Mouse (Mus musculus) cortical plate, adult 2 months (tissue): ENCODE results near the gene Map4k5. TPM values are rescaled to one million over a fixed set of nuclear protein-coding genes. Genes with fewer than 3 reads are reported as not detected.

Experiments used
- H3K27ac ChIP-seq: fragments of 200-500 bp; 2 replicates; pipeline ENCODE4 v1.5.1; 2012; ENCODE audit warnings: low read length, control low read depth, inconsistent platforms; ENCODE audit not compliant: insufficient read depth
- H3K4me1 ChIP-seq: fragments of 200-500 bp; 2 replicates; pipeline ENCODE4 v1.6.1; 2011; ENCODE audit warnings: low read length; ENCODE audit not compliant: control insufficient read depth, insufficient read depth
- H3K4me3 ChIP-seq: fragments of 200-500 bp; 2 replicates; pipeline ENCODE4 v1.5.1; 2011; ENCODE audit warnings: mild to moderate bottlenecking, low read length, control low read depth; ENCODE audit not compliant: insufficient read depth
- CTCF ChIP-seq: fragments of 200-500 bp; IDR thresholded peaks from 2 replicates; pipeline ENCODE4 v1.5.1; 2011; ENCODE audit warnings: mild to moderate bottlenecking, control low read depth, low read length; ENCODE audit not compliant: insufficient read depth; ENCODE audit errors: extremely low read depth
- POLR2A ChIP-seq: fragments of 200-500 bp; IDR thresholded peaks from 2 replicates; pipeline ENCODE4 v1.6.1; 2011; ENCODE audit warnings: mild to moderate bottlenecking, low read length, control low read depth; ENCODE audit not compliant: insufficient read depth; ENCODE audit errors: extremely low read depth
- polyA plus RNA-seq: library from polyadenylated mRNA; depleted of rRNA; stranded (reverse); fragments of >200 nt; gene quantifications from 2 replicates; pipeline ENCODE4 v1.2.3, GENCODE M21; 2012

Gene Map4k5
- polyA plus RNA-seq, 1 experiment = 25.3 TPM

DNA sequence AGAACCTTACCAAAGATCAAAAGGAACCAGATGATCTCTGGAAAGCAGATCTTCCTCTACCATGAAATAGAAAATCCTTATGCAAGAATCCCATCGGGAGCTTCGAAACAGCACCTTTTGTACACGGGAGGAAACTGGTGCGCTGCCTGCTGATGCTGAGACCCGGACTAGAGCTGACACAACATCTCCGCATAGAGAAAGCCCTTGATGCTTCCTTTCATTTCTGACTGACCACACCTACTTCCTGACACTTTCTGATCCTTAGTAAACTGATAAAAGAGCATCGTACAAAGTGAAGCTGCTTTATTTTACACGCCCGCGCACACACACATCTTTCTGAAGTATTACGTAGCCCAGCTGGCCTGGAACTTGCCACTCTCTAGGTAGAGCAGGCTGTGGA, 39.6 kb downstream of the Map4k5 start:
- TF ChIP-seq POLR2A (no peak), CTCF (no peak)
- Histone ChIP-seq H3K4me1 (peaks cover 5% of the 10 kb centered on the region), H3K27ac (no peak overlapping the region), H3K4me3 (no peak overlapping the region)

DNA sequence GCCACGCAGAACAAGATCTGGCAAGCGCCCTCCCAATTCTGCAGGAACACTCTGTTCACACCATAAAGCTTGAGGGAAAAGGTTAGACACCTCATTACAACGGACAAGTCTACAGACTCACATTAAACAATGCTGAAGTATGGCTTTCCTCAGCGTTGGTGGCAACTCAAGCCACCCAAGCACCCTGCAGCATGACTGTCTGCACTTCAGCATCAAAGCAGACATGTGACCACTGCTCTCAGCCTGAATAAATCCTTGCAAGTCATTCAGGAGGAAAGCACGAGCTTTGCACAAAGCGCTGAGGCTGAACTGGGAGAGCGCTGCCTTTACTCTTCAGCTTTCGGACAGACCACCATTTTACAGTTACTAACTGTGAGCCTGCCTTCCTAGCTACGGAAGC, 40.7 kb downstream of the Map4k5 start:
- TF ChIP-seq POLR2A = no peak
- TF ChIP-seq CTCF = no peak
- Histone ChIP-seq H3K4me1 (peaks cover 5% of the 10 kb centered on the region), H3K4me3 (no peak overlapping the region), H3K27ac (no peak overlapping the region)

DNA sequence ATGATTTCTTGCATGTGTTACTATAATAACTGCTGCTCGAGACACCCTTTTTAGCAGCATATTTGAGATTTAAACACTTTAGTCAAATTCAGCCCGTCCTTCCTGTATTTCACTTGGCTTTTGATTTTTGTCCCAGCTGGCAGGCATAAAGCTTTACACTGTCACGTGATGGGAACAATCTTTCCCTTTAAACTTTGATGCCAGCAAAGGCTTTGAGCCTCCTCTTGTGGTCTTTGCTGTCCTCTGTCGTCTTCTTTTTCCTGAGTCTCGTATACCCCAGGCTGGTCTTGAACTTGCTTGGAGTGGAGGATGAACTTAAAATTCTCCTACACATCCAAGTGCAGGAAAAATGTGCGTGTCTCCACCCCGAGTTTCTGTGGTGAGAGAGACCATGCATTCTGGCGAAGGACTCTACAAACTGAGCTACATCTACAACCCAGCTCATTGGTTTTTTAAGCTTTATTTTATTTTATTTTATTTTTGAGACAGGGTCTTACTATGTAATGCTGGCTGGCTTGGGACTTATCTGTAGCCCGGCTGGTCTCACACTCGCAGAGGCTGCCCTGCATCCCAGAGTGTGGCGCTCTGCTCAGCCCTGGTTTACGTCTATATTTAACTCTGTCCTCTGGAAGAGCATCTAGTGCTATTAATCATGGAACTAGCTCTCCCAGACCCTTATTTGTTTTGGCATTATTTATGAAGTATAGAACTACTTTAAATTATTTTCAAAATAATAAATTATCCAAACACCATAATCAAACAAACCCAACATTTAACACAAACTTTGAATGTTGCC, 44.7 kb downstream of the Map4k5 start:
- H3K4me3 ChIP-seq = no peak overlapping the region
- TF ChIP-seq CTCF (no peak), POLR2A (no peak)

DNA sequence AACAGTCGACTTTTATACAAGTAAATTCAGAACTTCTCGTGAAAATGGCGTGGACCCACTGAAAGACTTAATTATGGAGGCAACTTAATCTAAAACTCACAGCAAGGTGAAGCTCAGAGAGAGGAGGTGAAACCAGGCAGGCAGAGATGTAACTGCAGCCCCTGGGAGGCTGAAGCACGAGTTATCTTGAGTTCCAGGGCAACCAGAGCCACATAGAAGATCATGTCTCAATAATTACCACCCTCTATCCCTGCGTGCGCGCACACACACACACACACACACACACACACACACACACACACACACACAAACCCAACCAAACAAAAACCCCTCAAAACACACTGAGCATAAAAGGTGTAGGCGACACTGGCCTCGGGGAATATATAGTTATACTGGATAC, 46.5 kb downstream of the Map4k5 start:
- Histone ChIP-seq H3K27ac (no peak overlapping the region), H3K4me1 (peaks cover 1% of the 10 kb centered on the region; the same call in 1 of the 2 replicates), H3K4me3 (no peak overlapping the region)
- TF ChIP-seq CTCF = no peak
- TF ChIP-seq POLR2A = no peak

More for the DNA sequence above, 44.7 kb downstream of the Map4k5 start:
- peaks cover 5% of the 10 kb centered on the region for H3K4me1 ChIP-seq
- H3K27ac ChIP-seq = no peak overlapping the region

DNA sequence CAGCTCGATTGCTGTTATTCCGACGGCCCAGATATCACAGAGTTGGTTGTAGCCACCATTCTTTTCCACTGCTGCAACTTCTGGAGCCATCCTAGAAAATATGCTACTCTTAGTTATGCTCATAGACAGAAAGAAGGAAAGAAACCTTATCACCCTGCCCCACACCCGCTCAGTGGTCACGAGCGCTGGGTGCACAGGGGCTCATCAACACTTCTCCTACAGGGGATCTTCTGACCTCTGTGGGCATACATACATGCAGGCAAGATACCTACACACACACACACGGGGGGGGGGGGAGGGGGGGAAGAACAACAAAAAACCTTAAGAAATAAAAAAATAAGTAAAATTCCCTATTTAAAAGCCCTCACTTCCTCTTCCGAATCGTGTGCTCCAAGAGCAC, 47.3 kb downstream of the Map4k5 start:
- H3K27ac ChIP-seq = no peak overlapping the region
- TF ChIP-seq POLR2A (no peak), CTCF (no peak)
- H3K4me1 ChIP-seq = peaks cover 1% of the 10 kb centered on the region; the same call in 1 of the 2 replicates
- H3K4me3 ChIP-seq = no peak overlapping the region

DNA sequence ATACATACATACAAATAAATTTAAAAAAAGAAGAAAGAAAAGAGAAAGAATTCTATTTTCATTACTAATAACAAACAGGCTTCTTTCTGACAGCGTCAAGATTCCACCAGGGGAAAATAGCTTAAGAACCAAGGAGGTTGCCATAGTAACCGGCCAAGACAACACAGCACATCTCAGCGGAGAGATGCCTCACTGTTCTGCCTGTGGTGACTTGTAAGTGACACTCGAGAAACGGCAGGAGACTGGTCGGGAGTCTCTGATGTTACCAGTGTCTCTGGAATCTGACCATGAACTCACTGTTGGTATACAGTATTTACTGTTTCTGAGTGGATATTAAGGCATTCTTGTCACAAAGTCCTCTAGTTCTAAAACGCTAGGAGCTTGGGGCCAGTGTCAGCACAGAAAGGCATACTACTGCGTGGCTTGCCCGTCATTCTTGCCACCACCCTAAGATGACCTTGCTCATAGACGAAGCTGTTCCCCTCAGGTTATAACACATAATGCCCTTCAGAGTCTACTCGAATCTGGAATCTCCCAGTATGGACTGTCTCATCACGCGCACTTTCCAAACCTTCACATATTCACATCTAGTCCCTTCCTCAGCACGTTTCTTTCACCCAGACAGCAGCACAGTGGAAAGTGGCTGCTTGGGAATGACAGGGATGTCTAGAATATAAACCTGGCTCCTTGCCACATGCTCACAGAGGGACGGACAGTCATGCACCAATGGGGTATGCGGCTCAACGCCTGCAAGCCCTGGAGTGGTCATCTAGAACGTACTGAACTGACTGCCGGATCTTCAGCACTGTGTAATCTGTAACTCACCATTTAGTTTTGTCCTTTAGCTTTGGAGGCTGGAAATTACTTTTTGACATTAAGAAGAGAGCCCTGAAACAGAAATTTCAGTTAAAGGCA, 49.2 kb downstream of the Map4k5 start:
- no peak overlapping the region for H3K27ac ChIP-seq
- no peak overlapping the region for H3K4me3 ChIP-seq
- TF ChIP-seq POLR2A = no peak
- no peak for TF ChIP-seq CTCF
- H3K4me1 ChIP-seq = peaks cover 1% of the 10 kb centered on the region; the same call in 1 of the 2 replicates

DNA sequence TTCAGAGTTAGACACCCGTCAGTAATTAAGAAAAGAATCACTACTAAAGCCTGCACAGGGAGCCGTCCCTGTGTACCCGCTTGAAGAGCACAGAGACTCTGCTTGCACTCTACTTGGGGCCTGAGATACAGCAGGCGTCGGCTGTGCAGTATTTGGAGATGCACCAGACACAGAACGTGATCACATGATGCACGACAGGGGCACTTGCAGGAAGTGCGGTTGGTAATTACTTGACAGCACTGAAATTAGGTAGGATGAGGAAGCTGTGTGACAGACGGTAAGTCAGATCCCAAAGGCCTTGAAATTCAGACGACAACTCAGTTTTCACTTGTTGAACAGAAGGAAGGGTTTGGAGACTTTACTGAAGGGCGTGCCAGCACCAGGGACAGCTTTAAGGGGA, 54.6 kb downstream of the Map4k5 start:
- TF ChIP-seq CTCF (no peak), POLR2A (no peak)
- no peak overlapping the region for H3K4me3 ChIP-seq
- H3K4me1 ChIP-seq = peaks cover 1% of the 10 kb centered on the region; the same call in 1 of the 2 replicates
- no peak overlapping the region for H3K27ac ChIP-seq

DNA sequence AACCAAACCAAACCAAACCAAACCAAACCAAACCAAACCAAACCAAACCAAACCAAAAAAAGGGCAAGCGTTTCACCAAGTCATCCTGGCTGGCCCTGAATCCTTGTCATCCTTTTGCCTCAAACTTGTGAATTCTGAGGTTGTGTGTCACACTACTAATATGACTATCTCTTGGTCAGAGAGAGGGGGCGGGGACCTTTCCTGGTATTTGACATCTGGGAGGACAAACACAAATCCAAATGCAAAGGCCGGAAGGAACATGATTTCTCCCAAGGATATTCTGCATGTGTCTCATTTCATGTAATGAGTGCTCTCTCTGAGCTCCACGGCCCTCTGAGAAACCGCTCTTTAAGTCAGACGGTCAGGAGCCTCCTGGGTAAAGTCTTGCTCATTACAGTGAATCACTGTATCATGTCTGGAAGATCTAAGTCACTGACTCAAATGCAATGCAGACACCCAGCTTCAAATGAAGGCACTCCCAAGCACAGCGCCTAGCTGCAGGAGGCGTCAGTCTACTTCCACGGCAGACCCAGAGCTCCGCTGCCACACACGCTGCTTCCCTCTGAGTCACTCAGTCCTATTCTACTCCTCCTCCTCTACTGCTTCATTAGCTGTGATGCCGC, 58.9 kb downstream of the Map4k5 start:
- peaks cover 3% of the 10 kb centered on the region; the same call in 1 of the 2 replicates for H3K4me1 ChIP-seq
- no peak overlapping the region for H3K4me3 ChIP-seq
- no peak overlapping the region for H3K27ac ChIP-seq
- no peak for TF ChIP-seq CTCF
- no peak for TF ChIP-seq POLR2A

DNA sequence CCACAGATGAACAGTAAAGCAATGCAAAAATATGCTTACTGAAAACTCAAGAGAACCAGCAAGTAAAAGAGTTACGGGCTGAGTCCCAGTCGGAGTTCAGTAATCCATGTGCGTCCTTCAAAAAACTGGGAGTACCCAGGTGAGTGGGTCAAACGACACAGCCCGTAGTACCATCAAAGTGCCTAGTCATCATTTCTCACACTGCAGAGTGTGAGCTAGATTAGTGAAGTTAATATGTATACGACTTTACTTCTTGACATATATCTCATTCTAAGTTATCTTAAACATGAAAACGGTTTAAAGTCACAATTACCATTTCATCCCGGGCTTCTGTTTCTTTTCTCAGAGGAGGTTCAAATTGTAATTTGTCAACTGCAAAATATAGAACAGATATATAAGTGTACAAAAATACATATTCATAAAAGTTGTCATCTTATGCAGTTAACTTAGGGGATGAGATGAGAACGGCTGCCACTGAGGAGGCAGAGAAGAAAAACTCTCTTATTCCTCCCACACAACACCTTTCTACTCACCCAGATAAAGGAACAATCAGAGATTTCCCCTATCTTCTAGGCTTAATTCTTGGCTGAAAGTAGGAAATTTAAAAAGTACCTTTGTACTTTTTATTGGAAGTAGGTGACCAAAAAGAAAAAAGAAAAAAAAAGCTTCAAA, 61.6 kb downstream of the Map4k5 start:
- Histone ChIP-seq H3K4me1 (peaks cover 3% of the 10 kb centered on the region; the same call in 1 of the 2 replicates), H3K27ac (no peak overlapping the region), H3K4me3 (no peak overlapping the region)
- TF ChIP-seq POLR2A = no peak
- TF ChIP-seq CTCF = no peak
